In genomic region chr2:120450724-120451123, GRCm38 (mm10) we compare ENCODE assay signal across 23 mouse cellular contexts. TPM values are rescaled to one million over a fixed set of nuclear protein-coding genes. Genes with fewer than 3 reads are reported as not detected.
A peak's percentile ranks its signal among the peaks of the same experiment; 100 is the strongest.
DNase-seq lines count a peak whose midpoint lies in the region; ATAC-seq and TF ChIP-seq lines count a peak whose summit lies in the region.
"Had no signal": no experiment of that assay in that cellular context is flagged by ENCODE, and none has a peak within 500 bp of the region (broad histone marks: within the 10 kb centered on the region; RNA-seq: fewer than 3 reads in every experiment).

No protein-coding gene starts in this region.

- no peak overlapping the region for H3K9ac ChIP-seq in lung, postnatal 0 days (replicated peaks; ENCODE audit: low read depth)
- H3K9ac ChIP-seq: embryonic facial prominence, embryonic 12.5 days; forebrain, embryonic 13.5 days; forebrain, embryonic 15.5 days had no signal

- H3K4me1 ChIP-seq in lung, postnatal 0 days (ENCODE audit: insufficient read depth, low read depth, low read length): no peaks in the 10 kb centered on the region
- H3K4me1 ChIP-seq: embryonic facial prominence, embryonic 10.5 days; embryonic facial prominence, embryonic 12.5 days; forebrain, embryonic 13.5 days; forebrain, embryonic 15.5 days had no signal

- H3K9me3 ChIP-seq in lung, postnatal 0 days (ENCODE audit: low read length): no peaks in the 10 kb centered on the region
- H3K9me3 ChIP-seq: embryonic facial prominence, embryonic 10.5 days; embryonic facial prominence, embryonic 12.5 days; forebrain, embryonic 13.5 days; forebrain, embryonic 15.5 days; G1E had no signal

- H3K36me3 ChIP-seq in lung, postnatal 0 days (ENCODE audit: insufficient read depth, low read length): no peaks in the 10 kb centered on the region; the same call in 1 of the 2 replicates
- H3K36me3 ChIP-seq: embryonic facial prominence, embryonic 10.5 days; embryonic facial prominence, embryonic 12.5 days; forebrain, embryonic 15.5 days; G1E had no signal

- TF ChIP-seq EP300 in lung, postnatal 0 days (IDR thresholded peaks at IDR 0.05): no peak

- no peak for ATAC-seq in lung, postnatal 0 days
- ATAC-seq in granulocyte monocyte progenitor cell, adult 5-6 weeks (replicated peaks; ENCODE audit: poor library complexity, severe bottlenecking): peak; percentile 84
- ATAC-seq in megakaryocyte progenitor cell, adult 5-6 weeks (replicated peaks; ENCODE audit: poor library complexity): peak; percentile 72
- ATAC-seq: activated CD4-positive, CD25-positive, alpha-beta regulatory T cell, adult 4 months; CD4-positive, CD25-positive, alpha-beta regulatory T cell, adult 4 months; forebrain, embryonic 13.5 days; forebrain, embryonic 15.5 days; Patski had no signal

- TF ChIP-seq CTCF in lung, postnatal 0 days (IDR thresholded peaks at IDR 0.05): no peak

- DNase-seq in lung, postnatal 0 days (ENCODE audit: low spot score): peak; percentile 7
- DNase-seq in lung, postnatal 14 days: no peak
- no peak for DNase-seq in spleen, postnatal 14 days (ENCODE audit: low spot score in 2 of 2)
- DNase-seq: adrenal gland, adult 8-10 months; adrenal gland, postnatal 14 days; adrenal gland, postnatal 36 days; B cell, adult 2 months; cerebellum, adult 11-12 months; cerebellum, adult 2 months; cerebellum, adult 9-10 months; cerebellum, postnatal 10 days; cerebellum, postnatal 25 days had no signal

- no peak overlapping the region for H3K27ac ChIP-seq in lung, postnatal 0 days (ENCODE audit: low read length)
- H3K27ac ChIP-seq: embryonic facial prominence, embryonic 10.5 days; embryonic facial prominence, embryonic 12.5 days; forebrain, embryonic 13.5 days; forebrain, embryonic 15.5 days had no signal

- no peak overlapping the region for H3K4me3 ChIP-seq in lung, postnatal 0 days (ENCODE audit: low read depth, low read length)
- H3K4me3 ChIP-seq: embryonic facial prominence, embryonic 10.5 days; embryonic facial prominence, embryonic 12.5 days; forebrain, embryonic 13.5 days; forebrain, embryonic 15.5 days had no signal

- H3K4me2 ChIP-seq in lung, postnatal 0 days (replicated peaks; ENCODE audit: low read depth, low read length): no peak overlapping the region
- H3K4me2 ChIP-seq: embryonic facial prominence, embryonic 12.5 days; forebrain, embryonic 13.5 days; forebrain, embryonic 15.5 days had no signal

- WGBS in lung, postnatal 0 days: 61% methylated on average over 6 of the region's 6 CpGs

- H3K27me3 ChIP-seq in lung, postnatal 0 days (replicated peaks; ENCODE audit: insufficient read depth, low read length): no peaks in the 10 kb centered on the region
- H3K27me3 ChIP-seq: CH12.LX; embryonic facial prominence, embryonic 12.5 days; forebrain, embryonic 13.5 days; forebrain, embryonic 15.5 days; Patski had no signal

RNA-seq across cellular contexts. Expression of gene Capn3, which starts 5.1 kb away (rescaled TPM):
- polyA plus RNA-seq in lung, postnatal 0 days (2015; fragmentation: Nextera tagmentation; extraction: Ambion mirVana): 0.55 and 0.92 TPM in 2 replicates
- total RNA-seq in granulocyte monocyte progenitor cell, adult 5-6 weeks (2014; fragmentation: Nextera tagmentation): 1.4 TPM in 1 of 2 replicates, not detected in the other
- total RNA-seq in granulocyte monocyte progenitor cell, adult 5-6 weeks (2017): 1.4 and 1.6 TPM in 2 replicates
- 0.95 and 2.2 TPM in 2 replicates for total RNA-seq in megakaryocyte progenitor cell, adult 5-6 weeks (2015)
- total RNA-seq in megakaryocyte progenitor cell, adult 5-6 weeks (2017): 0.68 and 1.2 TPM in 2 replicates
- polyA plus RNA-seq: G1E, Patski had no signal

RNA-seq across cellular contexts. Expression of gene Tmem87a, which starts 46.8 kb away (rescaled TPM):
- 12.0 and 14.0 TPM in 2 replicates for polyA plus RNA-seq in lung, postnatal 0 days (2015; fragmentation: Nextera tagmentation; extraction: Ambion mirVana)
- total RNA-seq in granulocyte monocyte progenitor cell, adult 5-6 weeks (2014; fragmentation: Nextera tagmentation): 24.8 and 27.8 TPM in 2 replicates
- total RNA-seq in granulocyte monocyte progenitor cell, adult 5-6 weeks (2017): 52.1 and 74.8 TPM in 2 replicates
- total RNA-seq in megakaryocyte progenitor cell, adult 5-6 weeks (2015): 29.7 and 31.0 TPM in 2 replicates
- total RNA-seq in megakaryocyte progenitor cell, adult 5-6 weeks (2017): 63.3 and 70.2 TPM in 2 replicates

RNA-seq across cellular contexts. Expression of gene Ganc, which starts 47.0 kb away (rescaled TPM):
- polyA plus RNA-seq in lung, postnatal 0 days (2015; fragmentation: Nextera tagmentation; extraction: Ambion mirVana): 10.9 and 11.5 TPM in 2 replicates
- 16.9 and 36.3 TPM in 2 replicates for total RNA-seq in granulocyte monocyte progenitor cell, adult 5-6 weeks (2014; fragmentation: Nextera tagmentation)
- 20.1 and 33.1 TPM in 2 replicates for total RNA-seq in granulocyte monocyte progenitor cell, adult 5-6 weeks (2017)
- total RNA-seq in megakaryocyte progenitor cell, adult 5-6 weeks (2015): 17.4 and 21.8 TPM in 2 replicates
- 18.8 and 25.2 TPM in 2 replicates for total RNA-seq in megakaryocyte progenitor cell, adult 5-6 weeks (2017)
